Mouse (Mus musculus): ENCODE results near the gene Arhgef16. TPM values are rescaled to one million over a fixed set of nuclear protein-coding genes. Genes with fewer than 3 reads are reported as not detected.
A peak's percentile ranks its signal among the peaks of the same experiment; 100 is the strongest.

Gene Arhgef16
- polyA plus RNA-seq, 1 experiment from 2014 or later = 4.8 TPM

GRCm38 (mm10) chr4:154331271-154331670, 29.8 kb upstream of the Arhgef16 start:
- Histone ChIP-seq H3K27ac (replicated peaks; ENCODE audit: low read depth, low read length) (no peak overlapping the region), H3K27me3 (ENCODE audit: control insufficient read depth, insufficient read depth, low read length) (no peaks in the 10 kb centered on the region), H3K9me3 (replicated peaks; ENCODE audit: control insufficient read depth, low read length) (no peaks in the 10 kb centered on the region), H3K9ac (replicated peaks; ENCODE audit: low read length) (no peak overlapping the region), H3K4me1 (ENCODE audit: control insufficient read depth, insufficient read depth, low read length) (peaks cover 4% of the 10 kb centered on the region; the same call in 1 of the 2 replicates), H3K4me2 (ENCODE audit: low read depth, low read length) (no peak overlapping the region), H3K4me3 (ENCODE audit: low read depth, low read length) (no peak overlapping the region), H3K36me3 (replicated peaks; ENCODE audit: control insufficient read depth, insufficient read depth, low read depth, low read length) (no peaks in the 10 kb centered on the region)
- DNase-seq (ENCODE audit: low spot score) = no peak
- 41% methylated on average over 12 of the region's 12 CpGs for WGBS
- ATAC-seq (replicated peaks; ENCODE audit: insufficient number of reproducible peaks, low FRiP score, low TSS enrichment, low read depth) = no peak

DNA sequence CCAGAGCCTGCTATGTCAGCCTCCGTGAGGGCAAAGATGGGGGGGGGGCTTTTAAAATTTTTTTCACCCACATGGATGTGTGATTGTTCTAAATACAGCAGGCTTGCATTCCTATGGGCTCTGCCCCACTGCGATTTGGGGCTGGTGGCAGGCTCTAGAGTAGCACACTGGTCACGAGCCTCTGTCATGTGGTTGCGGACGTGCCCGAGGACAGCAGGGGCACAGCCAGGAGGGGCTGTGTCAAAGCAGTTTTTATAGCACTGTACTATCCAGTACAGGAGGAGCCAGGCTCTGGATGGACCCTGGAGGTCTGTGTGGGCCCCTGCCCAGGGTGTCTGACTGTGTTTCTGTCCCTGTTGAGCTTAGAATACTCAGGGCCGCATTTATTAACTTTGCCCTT, 28.5 kb upstream of the Arhgef16 start:
- Histone ChIP-seq H3K4me2 (ENCODE audit: low read depth, low read length) (no peak overlapping the region), H3K36me3 (replicated peaks; ENCODE audit: control insufficient read depth, insufficient read depth, low read depth, low read length) (no peaks in the 10 kb centered on the region), H3K27me3 (ENCODE audit: control insufficient read depth, insufficient read depth, low read length) (no peaks in the 10 kb centered on the region), H3K4me3 (ENCODE audit: low read depth, low read length) (no peak overlapping the region), H3K27ac (replicated peaks; ENCODE audit: low read depth, low read length) (no peak overlapping the region), H3K4me1 (ENCODE audit: control insufficient read depth, insufficient read depth, low read length) (peaks cover 4% of the 10 kb centered on the region; the same call in 1 of the 2 replicates), H3K9ac (replicated peaks; ENCODE audit: low read length) (no peak overlapping the region), H3K9me3 (replicated peaks; ENCODE audit: control insufficient read depth, low read length) (no peaks in the 10 kb centered on the region)
- ATAC-seq (replicated peaks; ENCODE audit: insufficient number of reproducible peaks, low FRiP score, low TSS enrichment, low read depth) (no peak), DNase-seq (ENCODE audit: low spot score) (no peak)
- WGBS = 87% methylated on average over 7 of the region's 7 CpGs

GRCm38 (mm10) chr4:154328836-154329235, 27.4 kb upstream of the Arhgef16 start:
- ATAC-seq (replicated peaks; ENCODE audit: insufficient number of reproducible peaks, low FRiP score, low TSS enrichment, low read depth) (peak; percentile 54; the same call in 1 of the 2 replicates), DNase-seq (ENCODE audit: low spot score) (peak; percentile 90)
- H3K9me3 ChIP-seq (replicated peaks; ENCODE audit: control insufficient read depth, low read length) = no peaks in the 10 kb centered on the region
- H3K4me2 ChIP-seq (ENCODE audit: low read depth, low read length) = no peak overlapping the region
- H3K27ac ChIP-seq (replicated peaks; ENCODE audit: low read depth, low read length) = peak overlapping the region; percentile 3; the same call in 1 of the 2 replicates
- H3K4me1 ChIP-seq (ENCODE audit: control insufficient read depth, insufficient read depth, low read length) = peaks cover 4% of the 10 kb centered on the region; the same call in 1 of the 2 replicates
- no peak overlapping the region for H3K4me3 ChIP-seq (ENCODE audit: low read depth, low read length)
- no peak overlapping the region for H3K9ac ChIP-seq (replicated peaks; ENCODE audit: low read length)
- no peaks in the 10 kb centered on the region for H3K27me3 ChIP-seq (ENCODE audit: control insufficient read depth, insufficient read depth, low read length)
- 9% methylated on average over 6 of the region's 6 CpGs for WGBS
- no peaks in the 10 kb centered on the region for H3K36me3 ChIP-seq (replicated peaks; ENCODE audit: control insufficient read depth, insufficient read depth, low read depth, low read length)

- WGBS = 9% methylated on average over 20 of the region's 20 CpGs
- ATAC-seq (replicated peaks; ENCODE audit: insufficient number of reproducible peaks, low FRiP score, low TSS enrichment, low read depth) = peak; percentile 4; the same call in 1 of the 2 replicates
- H3K9me3 ChIP-seq (replicated peaks; ENCODE audit: control insufficient read depth, low read length) = no peaks in the 10 kb centered on the region
- H3K36me3 ChIP-seq (replicated peaks; ENCODE audit: control insufficient read depth, insufficient read depth, low read depth, low read length) = no peaks in the 10 kb centered on the region
- H3K27me3 ChIP-seq (ENCODE audit: control insufficient read depth, insufficient read depth, low read length) = no peaks in the 10 kb centered on the region
- DNase-seq (ENCODE audit: low spot score) = no peak
- H3K9ac ChIP-seq (replicated peaks; ENCODE audit: low read length) = no peak overlapping the region
- no peak overlapping the region for H3K27ac ChIP-seq (replicated peaks; ENCODE audit: low read depth, low read length)
- no peak overlapping the region for H3K4me2 ChIP-seq (ENCODE audit: low read depth, low read length)
- H3K4me1 ChIP-seq (ENCODE audit: control insufficient read depth, insufficient read depth, low read length) = peaks cover 4% of the 10 kb centered on the region; the same call in 1 of the 2 replicates
- no peak overlapping the region for H3K4me3 ChIP-seq (ENCODE audit: low read depth, low read length)
These were observed 27.0 kb upstream of the Arhgef16 start for GRCm38 (mm10) chr4:154328431-154328830.

GRCm38 (mm10) chr4:154325410-154325809, 23.9 kb upstream of the Arhgef16 start:
- Histone ChIP-seq H3K4me1 (ENCODE audit: control insufficient read depth, insufficient read depth, low read length) (no peaks in the 10 kb centered on the region; the same call in 1 of the 2 replicates), H3K4me3 (ENCODE audit: low read depth, low read length) (no peak overlapping the region), H3K4me2 (ENCODE audit: low read depth, low read length) (no peak overlapping the region), H3K36me3 (replicated peaks; ENCODE audit: control insufficient read depth, insufficient read depth, low read depth, low read length) (no peaks in the 10 kb centered on the region), H3K9ac (replicated peaks; ENCODE audit: low read length) (no peak overlapping the region), H3K27me3 (ENCODE audit: control insufficient read depth, insufficient read depth, low read length) (no peaks in the 10 kb centered on the region), H3K9me3 (replicated peaks; ENCODE audit: control insufficient read depth, low read length) (no peaks in the 10 kb centered on the region), H3K27ac (replicated peaks; ENCODE audit: low read depth, low read length) (no peak overlapping the region)
- WGBS = 73% methylated on average over 4 of the region's 4 CpGs
- DNase-seq (ENCODE audit: low spot score) (no peak), ATAC-seq (replicated peaks; ENCODE audit: insufficient number of reproducible peaks, low FRiP score, low TSS enrichment, low read depth) (no peak)

DNA sequence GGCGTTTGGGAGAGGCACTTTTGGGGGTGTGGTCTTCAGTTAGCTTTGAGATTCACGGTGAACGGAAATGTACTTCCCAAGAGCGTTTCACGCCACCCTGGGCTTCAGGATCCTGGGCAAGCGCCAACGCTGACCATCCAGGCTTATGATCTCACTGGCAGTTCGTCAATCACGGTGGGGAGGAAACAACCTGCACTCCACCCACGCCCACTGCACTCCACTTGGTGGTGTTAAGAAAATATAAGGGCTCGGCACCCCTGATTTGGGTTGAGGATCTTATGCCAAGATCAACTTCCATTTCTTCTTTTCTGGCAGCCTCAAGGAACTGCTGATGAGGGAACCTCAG, 12.1 kb upstream of the Arhgef16 start:
- Histone ChIP-seq H3K4me3 (ENCODE audit: low read depth, low read length) (no peak overlapping the region), H3K36me3 (replicated peaks; ENCODE audit: control insufficient read depth, insufficient read depth, low read depth, low read length) (no peaks in the 10 kb centered on the region; the same call in 1 of the 2 replicates), H3K4me1 (ENCODE audit: control insufficient read depth, insufficient read depth, low read length) (no peaks in the 10 kb centered on the region), H3K4me2 (ENCODE audit: low read depth, low read length) (no peak overlapping the region), H3K27ac (replicated peaks; ENCODE audit: low read depth, low read length) (no peak overlapping the region), H3K27me3 (ENCODE audit: control insufficient read depth, insufficient read depth, low read length) (no peaks in the 10 kb centered on the region), H3K9ac (replicated peaks; ENCODE audit: low read length) (no peak overlapping the region), H3K9me3 (replicated peaks; ENCODE audit: control insufficient read depth, low read length) (no peaks in the 10 kb centered on the region)
- WGBS = 70% methylated on average over 11 of the region's 11 CpGs
- DNase-seq (ENCODE audit: low spot score) (no peak), ATAC-seq (replicated peaks; ENCODE audit: insufficient number of reproducible peaks, low FRiP score, low TSS enrichment, low read depth) (no peak)

DNA sequence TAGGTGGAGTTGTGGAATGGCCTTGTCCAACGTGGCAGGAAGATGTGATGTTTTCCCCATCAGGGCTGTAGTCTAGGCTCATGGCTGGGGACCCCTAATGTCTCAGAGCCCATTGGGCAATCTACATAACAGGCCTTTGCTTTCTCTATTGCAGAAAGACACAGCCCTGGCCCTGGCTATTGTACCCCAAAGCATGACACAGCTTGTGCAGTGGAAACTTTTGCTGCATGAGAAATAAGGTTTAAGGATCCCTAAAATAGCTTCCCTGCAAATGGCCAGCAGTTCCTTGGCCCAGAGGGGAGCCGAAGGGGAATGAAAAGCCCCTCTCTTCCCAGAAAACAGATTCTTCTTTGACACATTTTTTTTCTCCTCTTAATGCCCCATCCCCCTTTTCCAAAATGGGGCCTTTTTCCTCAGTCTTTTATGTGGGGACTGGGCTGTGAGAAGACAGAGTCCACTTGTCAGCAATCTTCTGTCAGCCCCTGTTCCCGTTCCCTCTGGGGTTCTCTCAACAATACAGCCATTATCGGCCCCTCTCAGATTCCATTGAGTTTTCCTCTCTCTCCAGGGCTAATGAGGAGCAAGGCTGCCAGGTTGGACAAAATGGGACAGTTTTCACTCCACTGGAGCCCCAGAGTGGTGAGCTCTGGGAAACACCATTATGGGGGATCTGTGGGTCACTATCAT, 11.6 kb upstream of the Arhgef16 start:
- no peak for DNase-seq (ENCODE audit: low spot score)
- Histone ChIP-seq H3K27me3 (ENCODE audit: control insufficient read depth, insufficient read depth, low read length) (no peaks in the 10 kb centered on the region), H3K4me2 (ENCODE audit: low read depth, low read length) (no peak overlapping the region), H3K36me3 (replicated peaks; ENCODE audit: control insufficient read depth, insufficient read depth, low read depth, low read length) (no peaks in the 10 kb centered on the region; the same call in 1 of the 2 replicates), H3K9ac (replicated peaks; ENCODE audit: low read length) (no peak overlapping the region), H3K27ac (replicated peaks; ENCODE audit: low read depth, low read length) (0 out of 2 replicates have a peak overlapping the region, but pooled peaks have one; percentile 35), H3K4me3 (ENCODE audit: low read depth, low read length) (no peak overlapping the region), H3K9me3 (replicated peaks; ENCODE audit: control insufficient read depth, low read length) (no peaks in the 10 kb centered on the region), H3K4me1 (ENCODE audit: control insufficient read depth, insufficient read depth, low read length) (no peaks in the 10 kb centered on the region)
- WGBS = 24% methylated on average over 4 of the region's 4 CpGs
- no peak for ATAC-seq (replicated peaks; ENCODE audit: insufficient number of reproducible peaks, low FRiP score, low TSS enrichment, low read depth)

DNA sequence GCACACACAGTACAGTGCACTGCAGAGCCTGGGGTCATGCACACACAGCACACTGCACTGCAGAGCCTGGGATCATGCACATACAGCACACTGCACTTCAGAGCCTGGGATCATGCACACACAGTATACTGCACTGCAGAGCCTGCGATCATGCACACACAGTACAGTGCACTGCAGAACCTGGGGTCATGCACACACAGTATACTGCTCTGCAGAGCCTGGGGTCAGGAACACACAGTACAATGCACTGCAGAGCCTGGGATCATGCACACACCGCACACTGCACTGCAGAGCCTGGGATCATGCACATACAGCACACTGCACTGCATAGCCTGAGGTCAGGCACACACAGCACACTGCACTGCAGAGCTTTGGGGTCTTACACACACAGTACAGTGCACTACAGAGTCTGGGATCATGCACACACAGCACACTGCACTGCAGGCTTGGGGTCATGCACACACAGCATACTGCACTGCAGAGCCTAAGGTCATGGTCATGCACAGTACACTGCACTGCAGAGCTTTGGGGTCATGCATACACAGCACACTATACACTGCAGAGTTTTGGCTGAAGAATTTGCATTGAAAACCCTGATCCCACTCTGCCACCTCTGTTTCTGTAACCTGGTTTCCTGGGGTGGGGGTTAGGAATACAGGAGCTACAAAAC, 10.8 kb upstream of the Arhgef16 start:
- H3K9ac ChIP-seq (replicated peaks; ENCODE audit: low read length) = no peak overlapping the region
- DNase-seq (ENCODE audit: low spot score) = no peak
- H3K36me3 ChIP-seq (replicated peaks; ENCODE audit: control insufficient read depth, insufficient read depth, low read depth, low read length) = no peaks in the 10 kb centered on the region
- no peaks in the 10 kb centered on the region for H3K9me3 ChIP-seq (replicated peaks; ENCODE audit: control insufficient read depth, low read length)
- 86% methylated on average over 2 of the region's 2 CpGs for WGBS
- no peaks in the 10 kb centered on the region for H3K27me3 ChIP-seq (ENCODE audit: control insufficient read depth, insufficient read depth, low read length)
- no peaks in the 10 kb centered on the region for H3K4me1 ChIP-seq (ENCODE audit: control insufficient read depth, insufficient read depth, low read length)
- H3K27ac ChIP-seq (replicated peaks; ENCODE audit: low read depth, low read length) = 0 out of 2 replicates have a peak overlapping the region, but pooled peaks have one; percentile 35
- H3K4me3 ChIP-seq (ENCODE audit: low read depth, low read length) = no peak overlapping the region
- no peak overlapping the region for H3K4me2 ChIP-seq (ENCODE audit: low read depth, low read length)
- peak; percentile 63 for ATAC-seq (replicated peaks; ENCODE audit: insufficient number of reproducible peaks, low FRiP score, low TSS enrichment, low read depth)

Measured in embryonic facial prominence, embryonic 11.5 days (tissue).